Mouse (Mus musculus): ENCODE results near the gene 2300002M23Rik.

The 2300002M23Rik gene

DNA sequence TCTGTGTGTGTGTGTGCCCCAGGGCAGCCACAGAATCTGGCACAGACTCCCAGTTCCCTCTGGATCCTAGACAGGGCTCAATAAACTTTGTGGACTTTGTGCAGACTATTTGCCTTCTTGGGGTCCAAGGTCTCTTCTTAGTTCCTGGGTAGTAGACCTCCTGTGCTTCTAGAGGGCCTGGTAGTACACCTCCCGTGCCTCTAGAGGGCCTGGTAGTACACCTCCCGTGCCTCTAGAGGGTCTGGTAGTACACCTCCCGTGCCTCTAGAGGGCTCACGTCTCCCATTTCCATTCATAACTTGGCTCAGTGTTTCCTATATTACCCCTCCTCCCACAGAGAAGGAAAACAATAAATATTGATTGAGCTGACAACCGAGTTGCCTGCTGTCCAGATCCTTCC lies 10.4 kb upstream of the 2300002M23Rik start:
- DNase-seq: peak; percentile 68

GRCm38 (mm10) chr17:35557351-35557750 lies 9.9 kb upstream of the 2300002M23Rik start:
- no peak for DNase-seq

DNA sequence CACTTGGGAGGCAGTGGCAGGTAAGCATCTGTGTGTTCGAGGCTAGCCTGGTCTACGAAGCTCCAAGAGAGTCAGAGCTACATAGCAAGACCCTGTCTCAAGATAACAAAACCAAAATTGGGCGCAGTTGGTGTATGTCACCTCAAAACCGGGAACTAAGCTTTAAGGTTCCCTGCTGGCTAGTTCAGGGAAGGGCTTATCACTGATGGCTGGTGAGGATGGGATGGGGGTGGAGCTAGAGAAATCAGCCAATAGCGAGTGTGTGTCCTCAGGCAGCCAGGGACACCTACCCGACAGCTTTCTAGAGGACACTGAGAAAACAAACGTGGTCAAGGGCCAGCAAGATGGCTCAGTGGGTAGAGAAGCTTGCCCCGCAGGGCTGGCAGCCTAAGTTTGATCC lies 9.0 kb upstream of the 2300002M23Rik start:
- DNase-seq: no peak

DNA sequence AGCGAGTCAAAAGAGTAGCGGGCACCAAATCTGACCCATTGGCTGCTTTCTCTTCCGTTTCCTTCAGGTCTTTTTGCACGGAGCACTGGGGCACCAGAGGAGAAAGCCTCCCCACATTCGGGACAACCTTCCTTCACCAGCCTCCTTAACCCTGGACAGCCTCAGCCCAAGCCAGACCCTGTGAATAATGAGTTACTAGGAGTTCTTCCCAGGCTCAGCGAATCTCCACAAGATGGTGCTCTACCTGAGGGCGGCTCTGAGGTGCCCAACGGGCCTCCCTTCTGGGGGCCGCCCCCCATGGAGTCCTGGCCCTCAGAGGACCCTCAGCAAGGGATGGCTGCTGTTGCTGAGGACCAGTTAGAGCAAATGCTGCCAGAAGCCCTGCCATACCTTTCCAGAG lies 517 bp downstream of the 2300002M23Rik start:
- no peak for DNase-seq

DNA sequence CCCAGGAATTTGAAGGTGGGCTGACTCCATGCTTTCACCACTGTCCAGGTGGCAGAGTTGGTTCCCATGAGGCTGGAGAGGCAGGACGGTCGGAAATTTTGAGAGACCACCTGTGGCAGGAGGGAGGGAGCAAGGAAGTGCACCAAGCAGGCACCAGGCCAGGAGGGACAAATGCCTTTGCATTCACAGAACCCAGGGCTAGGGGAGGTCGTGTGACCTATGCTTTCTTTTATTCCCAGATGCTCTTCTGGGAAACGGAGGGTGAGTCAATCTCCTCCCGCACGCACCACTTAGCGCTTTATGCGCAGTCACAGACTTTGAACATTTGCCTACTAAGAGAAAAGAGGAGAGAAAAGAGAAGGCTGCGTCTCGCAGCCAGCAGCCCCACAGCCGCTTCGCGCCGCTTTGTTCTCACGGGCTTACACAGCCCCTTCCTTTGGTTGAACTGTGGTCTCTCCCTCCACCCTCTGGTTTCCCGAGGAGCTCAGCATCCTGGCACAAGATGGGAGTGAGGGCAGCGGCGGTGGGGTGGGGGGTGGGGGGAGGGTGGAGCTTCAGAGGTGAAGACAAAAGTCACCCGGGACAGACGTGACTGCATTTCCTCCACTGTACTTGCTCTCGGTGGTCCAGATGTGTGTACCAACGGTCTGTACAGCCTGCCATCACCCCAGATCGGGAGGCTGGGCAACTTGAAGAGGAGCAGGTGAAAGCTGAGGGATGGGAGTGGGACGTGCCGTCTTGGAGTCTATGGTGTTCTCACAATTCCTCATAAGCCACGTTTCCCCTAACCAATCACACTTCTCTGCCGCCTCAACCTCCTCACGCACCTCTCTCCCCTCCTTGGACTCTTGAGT lies 2.1 kb downstream of the 2300002M23Rik start:
- peak; percentile 58 for DNase-seq

DNA sequence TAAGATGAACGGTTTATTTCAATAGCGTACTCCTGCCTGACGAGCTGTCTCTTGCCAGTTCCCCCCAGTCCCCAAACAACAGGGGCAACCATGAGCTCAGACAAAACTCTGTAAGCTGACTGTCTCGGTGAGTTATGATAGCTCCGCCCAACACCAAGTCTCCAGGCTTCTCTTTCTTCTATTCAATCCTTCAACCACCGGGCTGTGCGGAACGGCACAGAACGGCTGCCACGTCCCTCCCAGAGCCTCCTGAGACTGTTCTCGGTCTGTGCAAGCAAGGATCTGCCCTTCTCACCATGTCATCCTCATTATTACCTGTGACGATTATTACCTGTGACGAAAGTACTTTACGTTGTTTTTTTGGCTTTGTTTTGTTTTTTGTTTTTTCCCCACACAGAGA lies 3.6 kb downstream of the 2300002M23Rik start:
- DNase-seq: no peak

- DNase-seq: no peak
Observed at GRCm38 (mm10) chr17:35571477-35571876, 4.2 kb downstream of the 2300002M23Rik start.

GRCm38 (mm10) chr17:35578211-35578610 lies 11.0 kb downstream of the 2300002M23Rik start:
- peak; percentile 86 for DNase-seq

GRCm38 (mm10) chr17:35582900-35583299 lies 15.7 kb downstream of the 2300002M23Rik start:
- DNase-seq: no peak

DNA sequence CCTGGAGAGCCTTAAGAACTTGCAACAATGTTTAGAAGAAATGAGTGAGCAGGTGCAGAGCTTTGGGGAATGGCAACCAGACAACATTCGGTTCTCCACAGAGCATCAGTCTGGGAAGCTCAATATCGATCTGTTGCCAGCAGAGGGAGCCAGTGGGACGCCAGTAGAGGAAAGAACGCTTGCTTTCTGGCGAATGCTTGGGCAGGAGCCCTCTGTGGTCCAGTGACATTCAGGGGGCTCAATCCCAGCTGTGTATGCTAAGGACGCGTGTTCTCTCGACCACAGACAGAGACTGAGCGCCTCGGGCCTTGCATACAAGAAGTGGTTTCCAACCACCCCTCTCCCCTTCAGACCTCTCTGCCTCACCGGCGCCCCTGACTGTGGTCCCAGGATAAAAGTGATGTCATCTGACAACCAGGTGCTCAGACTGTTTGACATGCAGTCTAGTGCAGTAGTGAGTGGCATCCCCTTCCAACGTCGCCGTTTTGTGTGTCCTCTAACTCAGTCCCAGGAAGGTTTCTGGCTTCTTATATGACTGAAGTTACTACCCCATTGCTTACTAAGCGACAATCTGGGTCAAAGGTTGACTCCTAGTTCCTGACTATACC lies 17.2 kb downstream of the 2300002M23Rik start:
- peak; percentile 89 for DNase-seq

- DNase-seq: no peak
Observed at GRCm38 (mm10) chr17:35587291-35587690, 20.0 kb downstream of the 2300002M23Rik start.

DNA sequence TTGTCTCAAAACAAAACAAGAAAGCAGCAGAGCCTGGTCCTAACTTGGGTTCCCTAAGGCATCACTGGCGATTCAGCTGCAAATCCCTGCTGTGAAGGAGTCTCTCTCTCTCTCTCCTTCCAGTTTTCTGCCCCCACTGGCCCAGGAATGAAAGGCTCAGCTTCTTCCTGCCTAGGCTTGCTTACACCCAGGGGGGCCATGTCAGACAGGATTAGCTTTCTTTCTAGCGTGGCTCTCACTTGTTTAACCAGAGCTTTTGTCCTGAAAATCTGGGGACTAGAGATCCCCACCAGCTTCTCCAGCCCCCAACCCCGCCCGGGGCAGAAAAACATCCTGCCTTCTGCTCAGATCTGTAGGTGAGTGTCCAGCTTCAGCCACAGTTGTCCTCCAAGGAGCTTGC lies 21.1 kb downstream of the 2300002M23Rik start:
- DNase-seq: no peak

GRCm38 (mm10) chr17:35590410-35591218 lies 23.4 kb downstream of the 2300002M23Rik start:
- peak; percentile 79 for DNase-seq

GRCm38 (mm10) chr17:35591219-35591578 lies 23.9 kb downstream of the 2300002M23Rik start:
- no peak for DNase-seq

DNA sequence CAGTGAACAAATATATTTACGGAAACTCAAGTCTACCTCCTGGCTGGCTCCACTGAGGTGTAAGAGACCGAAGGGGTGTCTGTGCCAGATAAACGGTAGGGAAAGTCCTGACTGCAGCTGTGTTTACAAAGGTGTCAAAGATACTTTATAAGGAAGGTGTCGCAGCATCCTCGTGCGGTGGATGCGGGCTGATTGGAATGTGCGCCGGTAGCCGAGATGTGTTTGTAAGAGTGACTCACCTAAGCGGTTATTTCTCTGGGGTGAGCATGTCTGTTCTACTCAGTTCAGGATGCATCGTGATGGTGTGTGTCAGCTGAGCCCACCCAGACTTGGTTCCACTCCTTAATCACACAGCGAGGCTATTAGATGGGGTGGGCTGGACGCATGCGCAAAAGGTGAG lies 24.5 kb downstream of the 2300002M23Rik start:
- no peak for DNase-seq

- DNase-seq: no peak
Observed at GRCm38 (mm10) chr17:35592131-35592530, 24.9 kb downstream of the 2300002M23Rik start.

GRCm38 (mm10) chr17:35593786-35594185 lies 26.5 kb downstream of the 2300002M23Rik start:
- no peak for DNase-seq

DNA sequence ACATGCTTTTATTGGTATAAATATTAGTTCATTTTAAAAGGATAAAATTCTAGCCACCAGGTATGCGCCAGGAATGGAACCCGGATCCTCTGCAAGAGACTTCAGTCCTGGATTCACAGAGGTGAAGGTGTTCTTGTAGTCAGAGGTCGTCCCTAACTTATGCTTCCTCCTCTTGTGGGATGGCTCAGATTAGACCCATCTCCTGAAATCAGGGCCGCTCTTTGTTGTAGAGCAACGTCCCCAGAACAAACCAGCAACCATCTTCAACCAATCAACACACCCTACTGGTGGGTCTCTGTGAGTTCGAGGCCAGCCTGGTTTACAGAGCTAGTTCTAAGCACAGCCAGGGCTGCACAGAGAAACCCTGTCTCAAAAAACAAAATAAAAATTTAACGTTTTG lies 27.2 kb downstream of the 2300002M23Rik start:
- no peak for DNase-seq

DNA sequence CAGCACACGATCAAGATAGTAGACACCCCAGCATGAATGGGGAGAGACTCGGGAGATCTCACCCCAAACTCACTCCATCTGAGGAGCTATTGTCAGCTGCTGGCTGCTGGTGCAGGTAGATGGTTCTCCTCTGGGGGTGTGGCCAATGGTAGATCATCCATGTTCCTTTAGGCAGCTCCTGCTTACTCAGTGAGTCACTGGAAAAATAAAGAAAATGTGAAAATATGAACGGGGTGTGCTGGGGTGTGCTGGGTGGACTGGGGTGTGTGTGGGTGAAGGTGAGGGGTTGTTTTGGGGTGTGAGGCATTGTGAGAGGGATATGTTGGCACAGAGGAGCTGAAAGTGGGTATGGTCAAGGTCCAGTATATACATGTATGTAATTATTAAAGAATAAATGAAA lies 30.1 kb downstream of the 2300002M23Rik start:
- DNase-seq: no peak

DNA sequence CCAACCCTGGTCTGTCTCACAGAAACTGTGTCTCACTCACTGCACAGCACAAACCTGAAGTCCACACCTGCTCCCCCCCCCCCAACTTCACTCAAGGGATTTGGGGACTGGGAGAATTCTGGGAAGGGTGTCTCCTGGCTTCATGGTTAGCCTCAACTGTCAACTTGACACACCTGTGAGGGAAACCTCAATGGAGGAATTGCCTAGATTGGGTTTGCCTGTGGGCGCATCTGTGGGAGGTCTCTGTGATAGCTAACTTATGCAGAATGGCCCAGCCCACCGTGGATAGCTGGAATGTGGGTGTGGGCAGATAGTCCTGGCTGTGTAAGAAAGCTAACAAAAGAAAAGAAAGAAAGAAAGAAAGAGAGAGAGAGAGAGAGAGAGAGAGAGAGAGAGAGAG lies 34.0 kb downstream of the 2300002M23Rik start, which contains the start of gene Sfta2:
Gene Sfta2 (plus strand): TSS at position 301 of the 400 bp plus-strand sequence.
- DNase-seq: no peak

DNA sequence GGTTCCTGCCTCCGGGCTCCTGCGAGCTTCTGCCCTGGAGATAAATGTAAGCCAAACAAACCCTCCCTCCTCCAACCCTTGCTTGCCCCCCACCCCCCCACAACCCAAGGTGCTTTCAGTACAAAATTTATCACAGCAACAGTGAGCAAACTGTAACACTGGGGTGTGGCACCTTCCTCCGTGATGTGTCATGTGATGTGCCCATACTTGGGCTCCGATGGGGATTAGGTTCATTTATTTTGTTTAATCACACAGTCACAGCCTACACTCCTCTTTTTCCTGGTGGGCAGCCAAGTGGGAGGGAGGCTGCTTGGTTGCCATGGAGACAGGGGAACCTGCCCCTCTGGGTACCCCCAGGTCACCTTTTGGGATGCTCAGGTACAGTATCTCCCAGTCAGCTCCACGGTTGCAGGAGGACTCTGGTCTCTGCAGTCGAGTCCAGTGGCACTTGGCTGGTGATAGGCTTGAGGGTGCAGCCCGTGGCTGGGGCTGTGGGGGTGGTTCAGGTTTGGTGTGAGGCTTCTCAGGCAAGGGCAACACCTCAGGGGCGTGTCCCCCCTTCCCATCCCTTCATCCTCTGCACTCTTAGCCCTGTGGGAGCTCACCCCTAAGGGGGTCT lies 34.6 kb downstream of the 2300002M23Rik start:
- no peak for DNase-seq

DNA sequence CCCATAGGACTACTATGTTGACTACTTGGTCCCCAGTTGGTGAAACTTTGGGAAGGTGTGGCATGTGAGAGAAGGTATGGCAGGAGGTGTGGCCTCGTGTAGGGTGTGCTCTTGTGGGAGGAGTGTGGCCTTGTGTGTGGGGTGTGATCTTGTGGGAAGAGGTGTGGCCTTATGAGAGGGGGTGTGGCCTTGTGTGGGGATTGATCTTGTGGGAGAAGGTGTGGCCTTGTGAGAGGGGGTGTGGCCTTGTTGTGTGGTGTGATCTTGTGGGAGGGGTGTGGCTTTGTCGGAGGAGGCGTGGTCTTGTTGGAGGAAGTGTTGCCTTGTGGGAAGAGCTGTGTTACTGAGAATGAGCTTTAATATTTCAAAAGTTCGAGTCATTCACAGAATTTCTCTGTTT lies 49.9 kb downstream of the 2300002M23Rik start:
- no peak for DNase-seq

Data from embryo, embryonic 11 days (tissue).